Mouse (Mus musculus): ENCODE data around the gene Bzw2.

The Bzw2 gene

DNA sequence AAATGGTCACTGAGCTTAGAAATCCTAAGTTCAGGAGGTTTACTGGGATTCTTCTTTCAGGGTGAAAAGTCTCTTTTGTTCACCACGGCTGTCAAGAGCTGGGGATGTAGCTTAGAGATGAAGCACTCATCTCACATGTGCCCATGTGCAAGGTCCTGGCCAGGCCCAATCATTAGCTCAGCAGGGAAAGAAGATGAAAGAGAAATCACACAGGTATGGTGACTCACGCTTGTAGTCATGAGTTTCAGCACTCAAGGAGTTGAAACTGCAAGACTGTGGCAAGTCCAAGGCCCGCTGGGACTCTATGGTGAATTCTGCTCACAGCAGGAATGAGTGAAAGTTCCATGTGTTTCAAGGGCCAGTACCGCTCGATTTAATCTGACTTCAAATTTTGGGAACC, 23.8 kb downstream of the Bzw2 start:
- DNase-seq = no peak

DNA sequence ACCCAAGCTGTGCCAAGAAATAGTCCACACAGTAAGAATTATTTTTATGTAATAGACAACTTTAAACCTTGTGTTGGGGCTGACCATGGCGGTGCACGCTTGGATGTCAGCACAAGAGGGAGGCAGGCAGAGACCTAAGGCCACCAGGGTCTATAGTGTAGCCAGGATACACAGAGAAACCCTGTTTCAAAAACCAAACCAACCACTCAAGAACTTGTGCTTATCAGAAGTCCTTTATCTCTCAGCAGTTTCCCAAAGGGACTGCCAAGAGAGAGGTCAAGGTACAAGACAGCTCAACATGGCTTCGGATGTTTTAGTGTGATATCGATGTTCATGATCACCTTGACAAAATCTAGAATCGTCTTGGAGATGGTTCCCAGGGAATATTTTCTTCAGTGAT, 24.3 kb downstream of the Bzw2 start:
- no peak for DNase-seq

DNA sequence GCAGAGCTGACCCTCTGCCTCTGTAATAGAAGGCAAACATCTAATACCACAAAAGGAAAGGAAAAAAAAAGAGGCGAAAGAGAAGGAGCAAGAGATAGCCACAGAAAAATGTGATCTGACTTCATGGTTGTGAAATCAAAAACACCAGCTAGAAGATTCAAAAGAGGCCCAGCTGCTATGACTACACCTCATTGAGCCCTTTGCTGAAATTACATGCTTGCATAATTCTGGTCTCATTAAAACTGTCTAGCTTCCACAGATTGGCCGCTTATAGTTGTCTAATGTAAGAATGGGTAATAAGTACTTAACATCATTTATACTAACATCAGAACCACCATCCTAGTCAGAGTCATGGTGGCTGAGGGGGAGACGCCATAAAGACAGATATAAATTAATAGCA, 25.2 kb downstream of the Bzw2 start:
- no peak for DNase-seq

DNA sequence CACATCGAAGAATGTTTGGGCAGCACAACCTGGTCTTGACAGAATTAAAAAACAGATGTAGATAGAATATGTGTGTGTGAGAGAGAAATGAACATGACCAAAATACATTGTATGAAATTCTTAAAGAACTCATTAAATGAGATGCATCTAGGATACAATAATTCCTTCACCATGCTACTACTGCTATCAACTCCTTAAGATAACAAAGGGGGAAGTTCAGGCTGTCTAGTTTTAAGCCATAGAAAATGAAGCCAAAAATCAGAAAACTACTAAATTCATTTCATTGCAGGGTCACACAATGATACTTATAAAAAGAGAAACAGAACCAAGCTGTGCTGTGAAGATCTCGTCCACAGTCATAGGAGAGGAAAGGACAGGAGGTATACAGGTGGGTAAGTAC, 25.6 kb downstream of the Bzw2 start:
- DNase-seq = no peak

DNA sequence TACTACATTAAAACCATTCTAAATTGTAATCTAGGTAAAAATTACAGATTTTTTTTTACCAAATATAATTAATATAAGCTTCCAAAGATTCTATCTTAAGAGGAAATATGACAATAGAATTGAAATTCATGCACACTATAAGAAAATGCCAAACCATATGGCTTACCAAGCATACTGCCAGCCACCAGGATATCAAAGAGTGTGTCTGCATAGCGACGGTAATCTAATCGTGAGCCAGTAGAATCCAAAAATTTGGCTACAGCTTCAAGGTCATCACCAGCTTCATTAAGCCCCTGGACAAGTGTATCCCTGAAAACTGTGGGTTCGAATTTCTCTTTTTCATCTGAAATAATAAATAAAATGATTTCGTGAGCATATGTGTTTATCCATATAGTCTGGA, 28.1 kb downstream of the Bzw2 start:
- DNase-seq = no peak

DNA sequence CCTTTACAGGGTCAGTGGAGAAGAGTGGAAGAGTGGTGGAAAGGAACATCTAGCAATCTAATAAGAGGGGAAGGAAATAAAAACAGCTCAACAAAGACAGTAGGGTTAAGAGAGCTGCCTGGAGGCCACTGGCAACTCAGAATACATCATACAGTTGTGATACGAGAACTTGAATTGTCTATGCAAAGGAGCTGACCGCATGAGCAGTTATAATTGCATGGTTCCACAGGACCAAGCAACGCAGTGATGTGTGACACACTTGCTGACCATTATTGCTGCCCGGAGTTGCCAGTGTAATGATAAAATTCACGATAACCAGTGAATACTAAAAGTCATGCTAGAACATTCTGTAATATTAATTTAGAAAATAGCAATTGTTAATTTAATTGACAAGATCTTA, 31.8 kb downstream of the Bzw2 start:
- DNase-seq = no peak

DNA sequence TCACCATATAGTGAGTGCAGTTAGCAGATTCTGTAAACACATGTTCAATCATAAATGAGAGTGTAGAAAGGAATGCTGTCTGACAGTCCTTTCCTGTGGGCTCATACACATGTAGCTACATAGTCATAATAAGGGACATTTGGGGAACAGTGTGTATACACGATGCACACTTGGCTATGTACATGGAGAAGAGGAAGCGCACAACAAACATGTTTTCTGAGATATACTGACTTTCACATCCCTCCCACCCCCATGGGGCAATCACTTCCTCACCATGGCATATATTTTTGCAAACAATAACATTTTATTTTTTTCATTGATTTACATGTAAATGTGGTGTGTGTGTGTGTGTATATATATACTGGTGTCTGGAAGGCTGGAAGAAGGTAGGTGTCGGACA, 38.6 kb downstream of the Bzw2 start:
- no peak for DNase-seq

DNA sequence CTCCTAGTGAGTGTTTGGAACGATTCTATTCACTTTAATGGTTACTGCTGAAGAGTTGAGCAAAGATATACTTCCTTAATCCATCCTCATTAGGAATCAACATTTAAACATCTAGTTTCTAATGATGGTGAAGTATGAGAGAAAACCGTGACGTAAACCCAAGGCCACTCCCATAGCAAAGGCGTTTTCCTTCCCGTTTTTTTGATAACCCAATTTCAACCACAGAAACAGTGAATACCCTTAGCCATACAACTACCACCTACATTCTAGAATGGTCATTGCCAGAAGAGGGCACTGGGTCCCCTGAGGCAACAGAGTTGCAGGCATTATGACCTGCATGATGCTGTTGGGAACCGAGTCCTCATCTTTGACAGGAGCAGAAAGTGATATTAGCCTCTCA, 40.7 kb downstream of the Bzw2 start:
- no peak for DNase-seq

DNA sequence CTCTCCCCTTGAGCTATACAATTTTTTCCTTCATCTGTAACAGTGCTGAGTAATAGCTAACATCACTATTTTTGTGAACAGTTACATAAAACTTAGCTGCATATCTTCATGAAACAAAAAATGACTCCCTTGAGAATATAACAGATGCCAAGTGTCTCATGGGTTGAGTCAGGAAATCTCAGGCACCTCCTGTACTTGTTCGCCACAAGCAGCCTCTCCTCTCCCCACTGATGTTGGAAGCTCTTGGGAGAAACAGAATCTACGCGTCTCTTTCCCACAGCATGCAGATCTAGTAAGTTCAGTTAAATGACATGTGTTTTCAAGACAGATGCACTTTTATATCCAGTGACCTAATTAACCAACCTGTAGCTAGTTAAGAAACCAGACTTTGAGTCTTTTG, 45.8 kb downstream of the Bzw2 start:
- DNase-seq = no peak

DNA sequence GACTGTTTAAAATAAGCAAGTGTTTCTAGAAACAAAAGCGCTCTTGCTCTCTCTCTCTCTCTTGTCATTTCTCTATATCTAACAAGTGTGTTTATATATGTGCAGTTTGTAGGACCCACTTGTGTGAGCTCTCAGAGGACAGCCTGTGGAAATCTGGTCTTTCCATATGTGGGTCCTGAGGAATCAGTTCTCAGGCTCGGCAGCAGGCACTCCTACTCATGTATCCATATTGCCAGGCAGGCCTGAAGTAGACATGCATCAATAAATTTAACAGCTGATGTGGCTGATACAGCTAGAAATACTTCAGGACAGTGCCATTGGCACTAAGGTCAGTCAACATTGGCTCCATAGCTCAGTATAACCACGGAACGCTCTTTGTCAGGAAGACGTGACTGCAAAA, 46.8 kb downstream of the Bzw2 start:
- DNase-seq = no peak

DNA sequence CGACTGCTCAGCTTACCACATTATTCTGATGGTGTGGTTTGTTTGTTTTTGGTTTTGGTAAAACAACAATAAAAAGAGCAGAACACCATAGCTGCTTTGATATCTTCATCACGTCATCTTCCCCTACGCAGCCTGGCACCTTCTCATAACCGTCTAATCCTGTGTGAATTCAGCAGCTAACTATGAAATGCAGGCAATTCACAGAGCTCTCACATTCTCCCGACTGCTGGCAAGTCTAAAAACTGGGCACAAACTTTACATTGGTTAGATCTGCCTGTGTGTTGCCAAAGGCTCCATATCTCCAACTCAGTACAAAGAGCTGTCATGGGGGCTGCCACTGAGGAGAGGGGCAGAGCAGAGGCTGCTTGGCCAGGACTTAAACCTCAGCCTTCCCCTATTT, 47.4 kb downstream of the Bzw2 start:
- DNase-seq = no peak

DNA sequence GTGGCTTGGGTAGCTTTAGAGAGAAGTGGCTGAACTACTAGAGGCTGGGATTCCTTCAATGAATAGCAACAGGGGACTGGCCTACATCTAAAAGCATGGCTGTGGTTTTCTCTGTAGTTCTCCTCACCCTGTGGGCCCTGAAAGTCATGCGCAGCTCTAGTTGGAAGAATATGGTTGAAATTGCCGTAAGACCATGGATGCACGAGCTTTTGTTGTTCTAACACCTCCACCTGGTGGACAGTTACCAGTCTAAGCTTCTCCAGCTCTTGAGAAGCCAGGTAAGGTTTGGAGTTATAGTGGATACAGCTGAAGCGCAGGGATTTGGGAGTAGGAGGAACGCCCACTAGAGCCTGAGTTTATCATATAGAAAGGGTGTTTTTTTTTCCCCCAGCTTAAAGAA, 49.4 kb downstream of the Bzw2 start:
- no peak for DNase-seq

DNA sequence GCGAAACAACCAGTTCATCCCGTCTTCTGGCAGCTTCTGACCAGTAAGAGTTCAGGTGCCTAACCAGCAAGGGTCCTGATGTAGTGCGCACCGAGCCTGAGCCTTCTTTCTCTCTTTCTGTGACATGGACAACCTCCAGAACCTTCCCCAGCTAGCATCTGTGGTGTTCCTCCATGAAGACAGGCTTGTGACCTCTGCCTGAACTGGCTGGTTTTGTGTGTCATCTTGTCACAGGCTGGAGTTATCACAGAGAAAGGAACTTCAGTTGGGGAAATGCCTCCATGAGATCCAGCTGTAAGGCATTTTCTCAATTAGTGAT, 54.3 kb downstream of the Bzw2 start:
- no peak for DNase-seq

DNA sequence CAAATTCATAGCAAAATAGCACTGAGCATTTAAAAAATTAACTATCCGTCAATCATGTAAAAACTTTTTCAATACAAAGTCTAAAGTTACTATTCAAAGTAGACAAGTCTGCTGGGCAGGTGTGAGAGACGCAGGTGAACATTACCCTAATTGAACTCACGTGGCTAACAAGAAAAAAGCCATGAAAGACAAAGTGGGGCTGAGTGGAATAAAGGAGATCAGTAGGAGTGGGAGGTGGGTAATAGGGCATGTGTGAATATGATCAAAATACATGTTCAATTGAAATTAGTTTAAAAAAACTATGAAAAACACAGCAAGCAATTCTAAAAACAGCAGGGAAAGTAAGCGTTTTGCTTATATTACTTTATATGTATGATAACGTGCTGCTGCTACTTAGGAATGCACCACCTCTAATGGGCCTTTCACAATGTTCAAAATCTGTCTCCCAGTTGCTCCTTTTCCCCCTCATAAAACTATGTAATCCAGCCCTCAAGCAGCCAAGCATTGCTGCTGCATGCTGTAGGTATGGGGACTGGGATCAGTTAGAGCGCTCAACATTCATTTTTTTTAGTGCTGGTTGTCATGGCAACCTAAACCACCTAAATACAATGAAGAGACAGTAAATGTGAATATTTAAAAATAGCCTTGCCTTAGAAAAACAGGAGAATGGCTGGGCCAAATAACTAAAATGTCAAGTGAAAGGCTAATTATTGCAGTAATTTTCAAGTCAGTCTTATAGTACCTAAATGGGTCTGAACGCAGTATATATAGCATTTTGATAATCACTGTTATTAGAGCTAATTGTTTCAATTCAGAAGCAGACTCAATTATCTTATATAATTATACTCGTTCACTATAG, 54.9 kb downstream of the Bzw2 start:
- no peak for DNase-seq

DNA sequence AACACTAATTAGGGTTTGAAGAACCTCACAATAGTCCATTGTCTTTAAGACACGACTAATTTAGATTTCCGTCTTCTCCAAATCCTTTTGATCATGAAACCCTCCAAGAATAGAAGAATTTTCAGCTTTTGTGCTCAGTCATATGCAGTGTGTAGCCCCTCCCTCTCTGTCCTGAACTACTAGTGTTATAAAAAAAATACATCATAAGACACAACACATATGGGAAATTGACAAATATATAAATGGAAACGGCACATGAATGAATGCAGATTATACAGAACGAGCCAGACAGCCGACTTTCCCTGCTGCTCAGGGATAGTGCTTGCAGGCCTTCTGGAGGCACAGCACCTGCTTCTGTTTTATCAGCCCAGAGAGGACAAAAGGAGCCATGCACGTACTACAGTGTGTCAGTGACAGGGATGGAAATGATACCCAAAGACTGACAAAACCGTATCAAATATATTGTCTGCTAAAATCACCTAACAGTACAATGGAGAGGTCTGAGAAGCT, 62.5 kb downstream of the Bzw2 start:
- no peak for DNase-seq

DNA sequence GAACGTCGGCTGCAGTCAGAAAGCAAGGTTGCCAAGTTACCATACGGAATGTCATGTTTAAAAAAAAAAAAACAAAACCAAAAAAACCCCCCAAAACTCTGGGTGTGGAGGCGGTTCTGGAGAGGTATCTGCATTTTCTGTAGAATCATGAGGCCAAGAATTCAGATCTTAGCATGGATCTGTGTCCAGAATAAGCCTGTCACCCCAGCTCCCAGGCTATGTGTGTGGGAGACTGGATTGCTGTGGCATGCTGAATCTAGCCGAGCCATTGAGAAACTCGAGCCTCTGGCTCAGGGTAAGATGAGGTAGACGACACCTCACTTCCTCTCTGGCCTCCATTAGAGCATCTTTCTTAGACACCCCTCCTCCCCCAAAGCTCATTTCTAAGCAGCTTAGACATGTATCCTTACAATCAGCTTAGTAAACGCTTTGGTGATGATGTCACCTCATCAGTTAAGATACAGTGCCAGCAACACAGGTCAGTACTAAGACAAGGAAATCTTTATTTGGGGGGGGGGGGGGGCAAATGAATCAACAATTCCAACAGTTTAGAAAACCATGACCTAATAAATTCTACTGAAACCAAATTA, 64.7 kb downstream of the Bzw2 start:
- no peak for DNase-seq

DNA sequence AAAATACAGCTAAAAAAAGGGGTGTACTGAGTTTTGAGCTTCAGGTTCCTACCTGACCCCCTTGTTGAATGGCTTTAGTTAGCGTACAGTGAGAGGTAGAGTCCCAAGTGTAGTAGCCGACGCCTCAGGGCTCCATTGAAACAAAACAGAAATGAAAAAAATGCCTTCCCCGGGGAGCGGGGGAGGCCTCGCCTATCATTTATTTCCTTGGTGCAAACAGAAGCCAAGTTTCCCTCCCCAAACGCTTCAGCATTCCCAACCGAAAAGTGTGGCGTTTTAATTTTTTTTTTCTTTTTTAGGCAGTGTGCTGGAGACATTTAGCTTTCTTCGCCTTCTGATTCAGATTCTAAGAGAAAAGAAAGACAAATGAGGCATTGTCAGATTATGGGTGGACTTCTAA, 65.9 kb downstream of the Bzw2 start:
- DNase-seq = no peak

DNA sequence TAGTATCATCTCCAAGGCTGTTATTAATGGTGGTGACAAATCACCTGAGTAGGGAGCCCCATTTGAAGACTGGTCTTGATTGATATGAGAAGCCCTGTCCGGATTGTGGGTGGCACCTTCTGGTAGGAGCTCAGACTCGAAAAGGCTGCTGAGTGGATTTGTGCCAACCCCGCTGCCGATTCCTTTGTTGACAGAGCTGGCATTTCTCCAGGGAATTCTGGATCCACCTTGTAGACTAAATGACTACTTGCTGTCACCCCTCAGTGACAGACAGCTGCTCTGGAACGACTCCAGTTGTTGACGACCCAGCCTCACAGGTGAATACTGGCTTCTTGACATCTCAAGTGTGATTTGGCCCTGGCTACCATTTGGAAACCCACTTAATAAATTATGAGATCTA, 68.7 kb downstream of the Bzw2 start:
- peak; percentile 23 to 30 for DNase-seq

DNA sequence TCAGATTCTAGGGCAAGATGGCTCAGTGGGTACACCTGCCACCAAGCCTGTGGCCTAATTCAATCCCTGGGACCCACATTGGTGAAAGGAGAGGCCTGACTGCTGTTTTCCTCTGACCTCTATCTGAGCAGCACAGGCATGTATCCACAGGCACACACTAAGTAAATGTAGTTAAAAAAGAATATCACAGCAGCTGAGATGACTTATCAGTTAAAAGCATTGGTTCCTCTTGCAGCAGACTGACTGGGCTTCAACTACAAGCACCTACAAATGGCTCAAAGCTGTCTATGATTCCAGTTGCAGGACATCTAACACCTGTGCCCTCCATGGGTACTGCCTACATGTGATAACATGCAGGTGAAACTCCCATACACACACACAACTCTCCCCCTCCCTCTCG, 69.1 kb downstream of the Bzw2 start:
- no peak for DNase-seq

DNA sequence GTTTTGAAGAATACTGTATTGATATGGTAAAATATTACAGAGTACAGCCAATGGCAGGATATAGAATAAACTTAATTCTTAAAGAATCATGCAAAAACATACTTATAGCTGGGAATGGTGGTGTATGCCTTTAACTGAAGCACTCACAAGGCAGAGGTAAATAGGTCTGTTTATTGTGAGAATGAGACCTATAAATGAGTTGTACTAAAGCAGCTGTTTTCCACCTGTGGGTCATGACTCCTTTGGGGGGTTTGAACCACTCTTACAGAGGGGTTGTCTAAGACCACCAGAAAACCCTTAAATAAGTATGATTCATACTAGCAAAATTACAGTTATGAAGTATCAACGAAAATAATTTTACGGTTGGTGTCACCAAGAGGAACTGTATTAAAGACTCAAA, 72.5 kb downstream of the Bzw2 start:
- DNase-seq = no peak

DNA sequence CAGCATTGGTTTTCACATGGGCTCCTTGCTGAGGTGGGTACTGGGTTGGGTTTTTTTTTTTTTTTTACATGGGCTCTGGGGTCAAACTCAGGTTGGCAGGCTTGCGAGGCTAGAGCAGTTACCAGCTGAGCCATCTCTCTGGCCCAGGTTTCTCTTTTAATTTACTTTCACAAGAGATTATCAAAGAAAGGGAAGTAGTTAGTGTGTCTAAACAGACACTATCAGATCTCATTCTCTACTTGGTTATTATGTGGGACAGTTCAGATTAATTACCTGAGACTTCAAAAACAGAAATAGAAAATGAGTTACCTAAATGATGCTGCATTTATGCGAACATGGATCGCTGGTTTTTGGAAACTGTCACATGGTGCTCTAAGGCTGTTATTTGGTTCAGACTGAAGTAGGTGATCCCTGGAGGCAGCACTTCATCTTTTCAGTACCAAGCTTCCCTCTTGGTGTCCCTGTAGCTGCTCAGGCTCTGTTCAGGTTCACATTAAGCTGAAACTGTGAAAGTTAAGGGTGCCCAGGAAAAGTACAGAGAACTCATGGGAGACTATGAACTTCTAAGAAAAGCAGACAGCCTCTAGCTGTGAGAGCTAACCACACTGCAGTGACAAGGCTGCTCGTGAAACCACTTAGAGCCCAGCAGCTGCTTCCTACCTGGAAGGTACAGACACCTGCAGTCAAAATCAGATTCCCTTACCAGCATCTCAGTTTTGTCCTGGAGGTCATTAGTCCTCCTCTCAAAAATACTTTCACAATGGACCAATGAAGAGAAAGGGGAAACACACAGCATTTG, 79.6 kb downstream of the Bzw2 start:
- no peak for DNase-seq

DNA sequence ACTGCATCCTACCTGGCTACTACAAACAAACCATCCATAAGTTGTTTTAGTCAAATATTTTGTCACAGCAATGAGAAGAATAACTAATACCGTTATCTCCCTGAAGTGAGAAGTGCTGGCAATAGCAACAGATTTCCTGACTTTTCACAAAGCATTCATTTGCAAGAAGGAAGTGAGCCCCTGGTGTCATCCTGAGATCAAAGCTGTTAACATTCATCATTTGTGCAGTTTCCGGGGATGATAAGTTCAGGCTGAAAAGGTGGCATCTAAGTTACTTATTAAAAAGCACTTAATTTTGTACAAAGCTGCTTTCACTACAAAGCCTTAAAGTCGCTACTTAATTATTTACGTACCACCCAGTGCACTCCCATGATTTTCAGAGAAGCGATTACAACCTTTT, 85.0 kb downstream of the Bzw2 start:
- DNase-seq = no peak

DNA sequence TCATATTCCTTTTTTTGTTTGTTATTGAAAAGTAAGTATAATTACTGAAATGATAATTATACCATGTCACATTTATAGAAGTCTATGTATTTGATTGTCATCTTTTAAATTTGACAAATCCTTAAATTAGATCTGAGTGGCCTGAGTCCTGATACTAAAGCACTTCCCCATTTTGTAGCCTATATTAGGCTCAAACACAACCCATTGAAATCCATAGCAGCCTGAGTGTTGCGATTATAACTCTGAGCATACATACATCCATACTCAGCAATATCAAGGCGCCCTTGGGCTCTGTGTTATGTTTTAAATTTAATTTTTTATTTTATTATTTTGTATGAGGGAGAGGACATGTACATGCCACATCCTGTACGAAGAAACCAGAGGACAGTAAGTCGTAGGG, 87.6 kb downstream of the Bzw2 start:
- DNase-seq = no peak

DNA sequence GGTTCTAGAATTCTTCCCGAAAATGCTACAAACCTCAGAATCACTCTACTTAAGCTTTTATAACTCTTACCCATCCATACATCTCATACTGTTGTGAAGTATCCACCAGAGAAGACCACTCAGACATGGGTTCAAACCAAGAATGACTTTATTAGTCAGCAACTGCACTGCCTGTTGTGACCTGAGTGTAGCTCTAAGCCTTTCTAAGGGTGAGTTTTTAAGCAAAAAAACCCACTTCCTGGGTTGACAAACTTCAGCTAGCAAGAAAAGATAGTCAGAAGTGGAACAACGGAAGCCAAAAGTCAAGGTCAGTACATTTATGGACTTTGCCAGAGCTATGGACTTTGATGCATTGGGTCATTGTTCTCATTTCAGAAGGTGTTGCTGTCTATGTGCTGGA, 90.3 kb downstream of the Bzw2 start:
- no peak for DNase-seq

Data from lung, postnatal 4 days (tissue).